Mouse (Mus musculus): ENCODE data around the gene Gpha2.
A peak's percentile ranks its signal among the peaks of the same experiment; 100 is the strongest.

Gpha2 gene

GRCm38 (mm10) chr19:6242281-6242680 lies 16.1 kb downstream of the Gpha2 start:
- peak; percentile 60 for DNase-seq (ENCODE audit: low read depth)

- DNase-seq (ENCODE audit: low read depth): no peak
Observed at GRCm38 (mm10) chr19:6243226-6243625, 17.0 kb downstream of the Gpha2 start.

DNA sequence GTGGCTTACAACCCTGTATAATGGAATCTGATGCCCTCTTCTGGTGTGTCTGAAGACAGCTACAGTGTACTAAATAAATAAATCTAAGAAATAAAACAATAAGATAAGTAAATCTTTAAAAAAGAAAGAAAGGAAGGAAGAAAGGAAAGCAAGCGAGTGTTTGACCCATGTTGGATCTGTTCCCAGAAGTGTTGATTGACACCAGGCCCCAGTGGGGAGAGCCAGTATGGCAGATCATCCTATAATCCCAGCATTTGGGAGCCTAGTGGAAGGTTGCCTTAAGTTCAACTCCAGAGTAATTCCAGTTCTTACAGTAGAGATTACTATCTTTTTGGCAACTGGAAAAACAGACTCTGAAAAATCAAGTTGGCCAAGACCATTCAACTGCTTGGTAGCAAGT lies 19.6 kb downstream of the Gpha2 start:
- no peak for DNase-seq (ENCODE audit: low read depth)

DNA sequence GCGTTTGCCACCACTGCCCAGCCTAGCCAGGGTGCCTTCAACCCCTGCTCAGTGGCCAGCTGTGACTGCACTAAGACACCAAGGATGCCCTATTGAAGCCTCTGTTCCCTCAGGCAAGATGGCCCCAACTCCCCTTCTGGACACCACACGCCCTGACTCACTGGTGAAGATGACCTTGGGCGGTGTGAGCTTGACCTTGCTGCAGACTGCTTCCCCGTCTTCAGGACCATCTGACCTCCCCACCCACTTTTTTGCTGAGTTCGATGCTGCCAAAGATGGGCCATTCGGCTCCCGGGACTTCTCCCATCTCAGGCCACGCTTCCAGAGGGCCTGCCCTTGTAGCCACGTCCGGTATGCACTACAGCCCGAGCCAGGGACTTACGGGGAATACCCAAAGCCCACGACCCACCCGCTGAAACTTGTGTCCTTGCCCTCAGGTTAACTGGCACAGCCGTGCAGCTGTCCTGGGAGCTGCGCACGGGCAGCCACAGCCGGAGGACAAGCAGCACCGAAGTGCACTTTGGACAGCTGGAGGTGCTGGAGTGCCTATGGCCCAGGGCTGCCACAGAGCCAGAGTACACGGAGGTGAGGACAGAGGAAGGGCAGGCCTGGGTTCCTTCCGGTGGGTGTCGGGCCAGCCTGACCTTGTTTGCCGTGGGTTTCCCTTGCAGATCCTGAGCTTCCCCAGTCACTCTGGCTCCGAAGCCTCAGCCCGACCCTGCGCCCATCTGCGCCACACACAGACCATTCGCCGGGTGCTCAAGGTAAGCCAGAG lies 21.5 kb downstream of the Gpha2 start:
- no peak for DNase-seq (ENCODE audit: low read depth)

GRCm38 (mm10) chr19:6253021-6253420 lies 26.8 kb downstream of the Gpha2 start:
- no peak for DNase-seq (ENCODE audit: low read depth)

DNA sequence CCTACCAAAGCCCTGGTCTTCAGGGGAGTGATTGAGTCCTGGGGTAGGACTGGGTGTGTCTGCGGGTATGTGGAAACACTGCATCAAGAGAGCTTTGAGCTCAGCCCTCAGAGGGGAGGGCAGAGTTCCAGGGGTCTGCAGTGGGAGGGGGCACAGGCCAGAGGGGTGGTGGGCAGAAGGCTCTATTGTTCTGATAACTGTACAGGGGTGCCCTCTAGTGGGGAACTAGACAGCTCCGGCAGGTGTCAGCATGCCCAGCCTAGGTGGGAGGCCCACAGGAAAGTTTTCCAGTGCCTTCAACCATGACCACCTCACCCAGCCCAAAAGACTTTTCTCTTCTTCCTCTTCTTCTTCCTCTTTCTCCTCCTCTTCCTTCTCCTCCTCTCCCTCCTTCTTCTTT lies 34.2 kb downstream of the Gpha2 start:
- no peak for DNase-seq (ENCODE audit: low read depth)

GRCm38 (mm10) chr19:6260946-6261345 lies 34.8 kb downstream of the Gpha2 start:
- DNase-seq (ENCODE audit: low read depth): no peak

- DNase-seq (ENCODE audit: low read depth): no peak
Observed at GRCm38 (mm10) chr19:6261379-6261778, 35.2 kb downstream of the Gpha2 start.

DNA sequence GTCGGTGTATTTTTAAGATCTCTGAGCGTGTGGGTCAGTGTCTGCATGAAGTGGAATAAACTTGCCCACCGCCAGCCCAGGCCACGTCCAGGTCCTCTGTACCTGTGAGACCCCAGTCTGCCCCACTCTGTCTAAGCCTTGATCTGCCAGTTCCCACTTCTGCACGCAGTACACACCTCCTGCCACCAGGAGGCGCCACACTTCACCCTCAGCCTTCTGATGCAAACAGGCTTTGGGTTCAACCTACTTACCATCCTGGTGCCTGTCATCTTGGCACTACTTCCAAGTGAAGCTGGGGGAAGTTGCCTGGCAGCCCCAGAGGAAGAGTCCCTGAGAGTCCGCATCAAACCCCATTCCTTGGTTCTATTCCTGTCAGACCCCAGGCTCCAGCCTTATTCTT lies 36.0 kb downstream of the Gpha2 start:
- peak; percentile 74 for DNase-seq (ENCODE audit: low read depth)

- no peak for DNase-seq (ENCODE audit: low read depth)
Observed at GRCm38 (mm10) chr19:6262839-6263433, 36.8 kb downstream of the Gpha2 start.

DNA sequence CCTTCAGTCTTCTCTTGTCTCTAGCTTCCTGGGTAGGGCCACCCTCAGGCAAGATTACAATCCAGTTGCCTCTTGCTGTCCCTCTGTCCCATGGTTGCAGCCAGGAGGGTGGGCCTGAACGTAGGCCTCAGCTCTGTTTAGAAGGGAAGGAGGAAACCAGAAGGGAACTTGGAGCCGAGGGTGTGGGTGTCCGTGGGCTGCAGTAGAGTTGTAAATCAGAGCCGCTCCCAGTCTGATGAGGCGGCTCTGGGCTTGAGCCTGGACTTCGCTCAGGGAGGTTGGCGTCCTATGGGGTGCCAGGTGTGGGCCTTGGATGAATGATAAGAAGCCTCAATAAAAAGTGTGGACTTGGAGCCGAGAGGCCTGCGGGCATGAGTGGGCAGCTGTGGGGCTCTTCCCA lies 38.0 kb downstream of the Gpha2 start:
- no peak for DNase-seq (ENCODE audit: low read depth)

DNA sequence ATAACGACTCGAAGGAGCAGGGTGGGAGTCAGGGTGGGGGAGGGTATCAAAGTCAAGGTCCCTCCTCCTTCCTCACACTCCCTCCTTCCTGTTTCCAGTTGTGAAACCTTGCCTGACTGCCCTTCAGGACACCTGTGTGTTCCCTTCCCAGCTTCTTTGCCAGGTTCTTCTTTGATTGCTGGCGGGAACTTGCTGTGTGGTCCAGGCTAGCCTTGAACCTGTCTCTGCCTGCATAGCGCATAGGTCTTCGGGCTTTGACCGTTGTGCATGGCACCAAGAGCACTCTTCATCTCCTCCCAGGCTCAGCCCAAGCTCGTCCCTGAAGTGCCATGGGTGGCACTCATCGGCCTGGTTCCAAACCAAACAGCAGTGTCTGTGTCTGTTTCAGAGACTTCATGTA lies 38.8 kb downstream of the Gpha2 start:
- DNase-seq (ENCODE audit: low read depth): no peak

DNA sequence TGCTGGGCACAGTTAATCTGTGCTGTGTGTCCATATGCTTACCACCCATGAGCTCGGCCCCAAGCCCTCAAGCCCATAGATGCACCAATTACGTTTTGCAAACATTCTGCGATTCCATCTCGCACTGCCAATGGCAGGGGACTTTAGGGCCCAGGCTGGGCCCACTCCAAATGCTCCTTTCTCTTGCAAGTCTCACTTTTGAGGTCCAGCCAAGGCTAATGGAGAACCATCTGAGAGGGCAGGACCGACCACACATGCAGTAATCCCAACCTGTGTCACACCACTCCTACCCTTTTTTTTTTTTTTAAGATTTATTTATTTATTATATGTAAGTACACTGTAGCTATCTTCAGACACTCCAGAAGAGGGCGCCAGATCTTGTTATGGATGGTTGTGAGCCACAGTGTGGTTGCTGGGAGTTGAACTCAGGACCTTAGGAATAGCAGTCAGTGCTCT lies 39.6 kb downstream of the Gpha2 start:
- no peak for DNase-seq (ENCODE audit: low read depth)

- DNase-seq (ENCODE audit: low read depth): no peak
Observed at GRCm38 (mm10) chr19:6267306-6268169, 41.4 kb downstream of the Gpha2 start.

DNA sequence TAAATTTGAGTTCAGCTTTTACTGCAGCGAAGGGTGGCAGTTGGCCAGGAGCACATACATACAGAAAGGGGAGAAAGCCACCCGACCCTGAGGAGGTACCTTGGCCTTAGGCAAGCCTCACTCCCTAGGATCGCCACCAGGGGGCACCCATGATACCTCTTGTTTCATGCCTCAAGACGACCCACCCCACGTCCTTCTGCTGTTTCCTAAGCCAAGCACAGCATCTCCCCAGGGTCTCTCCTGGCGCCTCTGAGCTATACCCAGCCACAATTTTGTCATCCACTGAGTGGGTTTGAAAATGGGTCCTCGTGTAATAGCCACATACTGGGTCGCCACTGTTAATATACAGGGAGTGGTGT lies 42.0 kb downstream of the Gpha2 start:
- peak; percentile 93 for DNase-seq (ENCODE audit: low read depth)

DNA sequence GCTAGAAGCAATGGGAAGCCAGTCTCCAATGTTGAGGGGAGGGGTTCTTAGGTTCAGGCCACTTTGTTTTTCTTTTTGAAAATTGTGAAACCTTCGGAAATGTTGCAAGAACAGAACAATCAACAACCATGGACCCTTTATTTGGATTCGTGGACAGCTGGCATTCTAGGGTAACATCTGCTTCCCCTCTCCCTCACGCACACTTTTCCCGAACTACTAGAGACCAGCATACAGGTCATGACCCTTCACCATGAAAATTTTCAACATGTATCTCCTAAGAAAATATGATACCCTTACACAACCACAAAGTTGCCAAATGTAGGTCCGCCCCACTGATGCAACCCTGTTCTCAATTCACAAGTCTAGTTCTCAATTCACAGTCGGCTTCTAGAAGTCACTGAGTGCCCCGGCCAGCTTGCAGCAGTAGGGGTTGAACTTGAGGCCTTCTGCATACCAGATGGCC lies 42.5 kb downstream of the Gpha2 start:
- no peak for DNase-seq (ENCODE audit: low read depth)

DNA sequence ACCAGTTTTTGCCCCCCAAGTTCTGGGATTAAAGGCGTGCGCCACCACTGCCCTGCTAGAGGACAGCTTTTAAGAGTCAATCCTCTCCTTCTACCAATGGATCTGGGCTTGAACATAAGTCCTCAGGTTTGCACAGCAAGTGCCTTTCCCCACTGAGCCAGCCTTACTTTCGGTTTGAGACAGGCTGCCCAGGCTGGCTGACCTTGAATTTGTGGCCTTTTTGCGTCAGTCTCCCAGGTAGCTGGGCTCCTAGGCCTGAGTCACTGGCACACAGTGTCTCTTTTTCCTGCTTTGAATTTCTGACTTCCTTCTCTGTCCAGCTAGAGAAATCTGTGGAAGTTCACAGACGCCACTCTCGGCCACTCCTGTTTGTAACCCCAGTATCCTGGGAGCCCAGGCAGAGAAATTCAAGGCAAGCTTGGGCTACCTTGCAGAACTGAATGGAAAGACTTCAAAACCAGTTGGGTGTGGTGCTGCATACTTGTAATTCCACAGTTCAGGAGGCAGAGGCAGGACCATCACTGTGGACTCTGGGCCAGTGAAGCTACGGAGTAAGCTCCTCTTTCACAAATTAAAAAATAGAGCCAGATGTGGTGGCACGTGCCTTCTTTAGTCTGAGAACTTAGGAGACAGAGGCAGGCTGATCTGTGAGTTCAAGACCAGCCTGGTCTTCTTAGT lies 43.8 kb downstream of the Gpha2 start:
- no peak for DNase-seq (ENCODE audit: low read depth)

- DNase-seq (ENCODE audit: low read depth): no peak
Observed at GRCm38 (mm10) chr19:6270661-6271060, 44.5 kb downstream of the Gpha2 start.

DNA sequence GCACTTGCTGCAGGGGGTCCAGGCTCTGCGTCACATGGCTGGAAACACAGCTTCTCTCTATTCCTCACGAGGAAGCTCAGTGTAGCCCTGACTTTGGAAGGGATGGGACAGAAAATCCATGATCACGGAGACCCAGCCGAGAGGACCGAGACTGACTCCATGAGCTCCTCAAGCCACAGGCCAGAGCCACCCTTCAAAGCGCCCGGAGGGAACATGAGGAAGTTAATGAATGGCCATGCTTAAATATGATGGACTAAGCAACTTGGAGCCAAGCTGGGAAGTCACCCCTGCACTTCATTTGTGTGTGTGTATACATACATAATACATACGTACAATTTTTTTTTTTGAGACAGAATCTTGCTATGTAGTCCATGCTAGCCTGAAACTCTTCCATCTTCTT lies 45.0 kb downstream of the Gpha2 start:
- DNase-seq (ENCODE audit: low read depth): no peak

DNA sequence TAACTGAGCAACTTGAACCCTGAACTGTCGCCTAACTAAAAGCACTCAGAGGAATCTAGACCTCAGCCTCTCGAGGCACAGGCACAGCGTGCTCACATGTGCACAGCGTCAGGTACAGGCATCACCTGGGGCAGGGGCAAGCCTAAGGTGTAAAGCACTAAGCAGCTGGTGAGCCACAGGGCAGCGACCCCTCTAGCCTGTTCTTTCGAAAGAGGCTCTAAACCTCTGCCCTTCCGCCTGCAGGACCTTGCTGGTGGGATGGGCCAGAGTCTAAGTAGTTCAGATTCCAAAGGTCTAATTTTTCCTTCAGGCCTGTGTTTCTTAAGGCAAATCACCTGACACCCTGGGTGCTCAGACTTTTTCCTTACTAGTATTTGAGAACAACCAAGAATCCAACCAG lies 45.9 kb downstream of the Gpha2 start:
- no peak for DNase-seq (ENCODE audit: low read depth)

- no peak for DNase-seq (ENCODE audit: low read depth)
Observed at GRCm38 (mm10) chr19:6272738-6273137, 46.6 kb downstream of the Gpha2 start.

GRCm38 (mm10) chr19:6273592-6273991 lies 47.4 kb downstream of the Gpha2 start:
- no peak for DNase-seq (ENCODE audit: low read depth)

Measured in c-Kit-positive CD71-negative TER-119-negative erythroid progenitor cells, embryonic 14.5 days (primary cell).